Mouse (Mus musculus) heart, adult 2 months (tissue): ENCODE results near the gene Sppl3. TPM values are rescaled to one million over a fixed set of nuclear protein-coding genes. Genes with fewer than 3 reads are reported as not detected.

Experiments used
- DNase-seq, 2 experiments: peaks; one replicate each; pipeline ENCODE4 v3.0.0; 2021
- H3K27ac ChIP-seq: fragments of 200-600 bp; 2 replicates; pipeline ENCODE4 v1.8.1; 2022
- H3K27me3 ChIP-seq: fragments of 200-500 bp; 2 replicates; pipeline ENCODE4 v1.6.1; 2012; ENCODE audit warnings: mild to moderate bottlenecking, low read length, inconsistent platforms, mixed read lengths; ENCODE audit not compliant: control insufficient read depth, insufficient read depth
- H3K36me3 ChIP-seq: fragments of 200-500 bp; 2 replicates; pipeline ENCODE4 v1.6.1; 2012; ENCODE audit warnings: low read length, inconsistent platforms; ENCODE audit not compliant: control insufficient read depth, insufficient read depth
- H3K4me1 ChIP-seq: fragments of 200-500 bp; 2 replicates; pipeline ENCODE4 v1.6.1; 2011; ENCODE audit warnings: low read length; ENCODE audit not compliant: control insufficient read depth, insufficient read depth
- H3K4me3 ChIP-seq: fragments of 200-600 bp; 2 replicates; pipeline ENCODE4 v1.8.1; 2022
- H3K79me2 ChIP-seq: fragments of 200-500 bp; replicated peaks from 2 replicates; pipeline ENCODE4 v1.6.1; 2012; ENCODE audit warnings: mild to moderate bottlenecking, inconsistent platforms, low read length, moderate library complexity, mixed read lengths; ENCODE audit not compliant: control insufficient read depth, insufficient read depth
- H3K9ac ChIP-seq: fragments of 200-500 bp; 2 replicates; pipeline ENCODE4 v1.6.1; 2012; ENCODE audit warnings: low read depth, mild to moderate bottlenecking, control low read depth, inconsistent platforms, low read length, mixed read lengths
- CTCF ChIP-seq: fragments of 200-600 bp; IDR thresholded peaks from 2 replicates; pipeline ENCODE4 v1.8.1; 2022; ENCODE audit warnings: antibody characterized with exemption, mild to moderate bottlenecking, moderate library complexity
- EP300 ChIP-seq: fragments of 200-500 bp; IDR thresholded peaks from 2 replicates; pipeline ENCODE4 v1.6.1; 2011; ENCODE audit warnings: low read depth, low read length, control low read depth; ENCODE audit not compliant: insufficient read depth
- POLR2A ChIP-seq: fragments of 200-500 bp; IDR thresholded peaks from 2 replicates; pipeline ENCODE4 v1.6.1; 2011; ENCODE audit warnings: mild to moderate bottlenecking, low read depth, low read length, control low read depth; ENCODE audit not compliant: insufficient read depth
- WGBS: fragments of 180-500 bp; shearing (Covaris S2); methylation state at CpG from one replicate; pipeline ENCODE4 v1.1.7; 2018; 5-methylcytosine and 5-hydroxymethylcytosine counted together
- intact Hi-C: fragments of 180-260 bp; cut with DNase I; formaldehyde crosslinking; loops from one replicate; pipeline ENCODE4 v1.15.1; 2025
- polyA plus RNA-seq: library from polyadenylated mRNA; depleted of rRNA; stranded (reverse); fragments of >200 nt; gene quantifications from 2 replicates; pipeline ENCODE4 v1.2.3, GENCODE M21; 2012; rRNA removed
- total RNA-seq, 2 experiments: library from RNA; stranded (reverse); gene quantifications; 2 replicates each; pipeline ENCODE4 v1.2.3; 2021

Gene Sppl3
- total and polyA plus RNA-seq, 3 experiments, result 32.0 to 40.8 (median 32.2) TPM

DNA sequence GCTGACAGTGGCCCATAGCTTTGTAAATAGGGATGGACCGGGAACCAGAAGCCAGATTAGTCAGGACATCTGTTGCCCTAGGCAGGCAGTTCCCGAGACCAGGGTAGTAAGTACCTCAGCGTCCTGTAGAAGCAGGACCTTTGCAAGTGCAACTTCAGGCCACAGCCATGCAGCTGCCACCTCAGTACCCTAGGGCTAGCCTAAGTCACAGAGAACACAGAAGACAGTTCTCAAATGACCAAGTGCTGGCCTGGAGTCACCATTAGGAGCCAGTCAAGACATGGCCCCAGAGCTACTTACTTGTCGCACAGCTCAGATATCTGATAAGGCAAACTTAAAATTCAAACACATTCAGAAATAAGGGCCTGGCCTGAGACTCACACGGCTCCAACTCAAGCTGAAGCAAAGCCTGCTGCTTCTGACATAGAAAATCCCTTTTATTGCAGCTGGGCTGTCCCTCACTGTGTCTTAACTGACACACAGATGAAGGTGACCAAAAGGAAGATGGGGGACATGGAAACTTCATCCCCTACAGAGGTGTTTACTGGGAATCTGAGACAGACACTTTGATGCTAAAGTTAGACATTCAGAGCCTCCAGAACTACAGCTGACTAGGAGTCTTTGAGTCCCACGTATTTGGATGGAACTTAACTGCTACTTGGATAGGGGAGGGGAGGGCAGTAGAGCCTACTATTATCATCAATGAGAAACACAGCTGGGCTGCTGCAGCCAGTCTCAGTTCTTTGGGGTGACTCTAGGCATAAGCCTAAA is 135.2 kb downstream of the Sppl3 start:
- TF ChIP-seq POLR2A (no peak), CTCF (no peak), EP300 (no peak)
- no peaks in the 10 kb centered on the region for H3K79me2 ChIP-seq
- H3K4me1 ChIP-seq, result peaks cover 16% of the 10 kb centered on the region
- peak in 1 of 2 experiments; percentile 10 for DNase-seq
- H3K36me3 ChIP-seq, result 0 out of 2 replicates have a peak, but pooled peaks cover 4% of the 10 kb centered on the region
- no peak overlapping the region for H3K9ac ChIP-seq
- no peak overlapping the region for H3K4me3 ChIP-seq
- 53% methylated on average over 6 of the region's 6 CpGs for WGBS
- H3K27ac ChIP-seq, result peak overlapping the region; percentile 78
- intact Hi-C loops, result no loop called here
- no peaks in the 10 kb centered on the region for H3K27me3 ChIP-seq

DNA sequence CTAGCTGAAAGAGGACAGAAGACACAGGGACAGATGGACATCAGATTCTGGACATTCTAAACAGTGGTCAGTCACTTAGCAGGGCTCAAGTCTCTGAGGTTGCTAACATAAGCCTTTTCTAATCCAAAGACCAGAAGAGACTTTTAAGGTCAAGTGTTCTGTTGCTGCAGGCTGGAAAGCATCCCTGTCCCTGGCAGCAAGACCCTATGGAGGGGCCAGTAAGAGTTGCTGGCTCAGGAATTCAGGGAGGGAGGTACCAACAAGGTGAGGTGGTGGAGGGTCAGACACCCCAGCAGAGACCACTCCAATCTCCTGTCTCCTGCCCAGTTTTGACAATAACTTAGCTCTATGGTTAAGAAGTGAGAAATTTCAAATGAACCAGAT is 135.8 kb downstream of the Sppl3 start:
- Histone ChIP-seq H3K36me3 (0 out of 2 replicates have a peak, but pooled peaks cover 4% of the 10 kb centered on the region), H3K4me3 (no peak overlapping the region), H3K27ac (peak overlapping the region; percentile 78), H3K27me3 (no peaks in the 10 kb centered on the region), H3K4me1 (peaks cover 19% of the 10 kb centered on the region), H3K79me2 (no peaks in the 10 kb centered on the region), H3K9ac (no peak overlapping the region)
- TF ChIP-seq POLR2A (no peak), EP300 (no peak), CTCF (no peak)
- peak in 1 of 2 experiments; percentile 12 for DNase-seq
- intact Hi-C loops, result no loop called here

DNA sequence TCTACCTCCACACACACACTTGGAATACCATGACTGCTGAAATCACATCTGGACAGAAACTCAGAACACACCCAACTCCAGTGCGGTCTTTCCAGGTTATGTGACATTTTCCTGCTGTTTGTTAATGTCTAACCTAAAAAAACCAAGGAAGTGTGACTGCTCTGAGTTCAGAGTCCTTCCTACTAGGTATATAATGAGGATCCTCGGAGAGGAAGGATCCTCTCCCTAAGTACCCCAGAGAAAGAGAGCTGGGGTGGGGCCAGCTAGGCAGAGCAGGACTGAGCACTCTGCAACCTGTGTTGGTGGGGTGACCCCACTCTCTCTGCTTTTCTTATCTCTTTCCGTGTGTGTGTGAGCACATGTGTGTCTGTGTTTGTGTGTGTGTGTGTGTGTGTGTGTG is 136.5 kb downstream of the Sppl3 start:
- peak overlapping the region; percentile 78 for H3K27ac ChIP-seq
- H3K9ac ChIP-seq, result no peak overlapping the region
- WGBS, result 67% methylated on average over 3 of the region's 3 CpGs
- 0 out of 2 replicates have a peak, but pooled peaks cover 4% of the 10 kb centered on the region for H3K36me3 ChIP-seq
- peaks cover 20% of the 10 kb centered on the region for H3K4me1 ChIP-seq
- peak in 1 of 2 experiments; percentile 12 for DNase-seq
- intact Hi-C loops, result no loop called here
- TF ChIP-seq POLR2A, result no peak
- no peak for TF ChIP-seq EP300
- no peak for TF ChIP-seq CTCF
- H3K27me3 ChIP-seq, result no peaks in the 10 kb centered on the region
- no peak overlapping the region for H3K4me3 ChIP-seq
- no peaks in the 10 kb centered on the region for H3K79me2 ChIP-seq

GRCm38 (mm10) chr5:115148378-115148777 is 137.4 kb downstream of the Sppl3 start:
- Histone ChIP-seq H3K27me3 (no peaks in the 10 kb centered on the region), H3K4me1 (peaks cover 21% of the 10 kb centered on the region), H3K36me3 (0 out of 2 replicates have a peak, but pooled peaks cover 4% of the 10 kb centered on the region), H3K79me2 (0 out of 2 replicates have a peak, but pooled peaks cover under 1% of the 10 kb centered on the region), H3K4me3 (no peak overlapping the region), H3K9ac (no peak overlapping the region), H3K27ac (no peak overlapping the region)
- DNase-seq, result no peak
- no peak for TF ChIP-seq CTCF
- 91% methylated on average over 8 of the region's 8 CpGs for WGBS
- intact Hi-C loops, result no loop called here

Other genes with a start within 250 kb of the Sppl3 start
- 10 to 100 TPM; 31.4 to 32.9 TPM for gene Ankrd13a, start 236.5 kb upstream of the Sppl3 start, total RNA-seq
- 21.3 and 32.2 TPM in 2 replicates for gene Ankrd13a, start 236.5 kb upstream of the Sppl3 start, polyA plus RNA-seq
- 10 to 100 TPM; 27.6 to 28.7 TPM for gene Git2, start 235.6 kb upstream of the Sppl3 start, total RNA-seq
- 32.6 and 35.3 TPM in 2 replicates for gene Git2, start 235.6 kb upstream of the Sppl3 start, polyA plus RNA-seq
- gene 1500011B03Rik, start 187.7 kb upstream of the Sppl3 start, total RNA-seq, result 1 to 10 TPM; 3.2 to 4.9 TPM
- gene 1500011B03Rik, start 187.7 kb upstream of the Sppl3 start, polyA plus RNA-seq, result 4.3 and 7.4 TPM in 2 replicates
- gene 4930519G04Rik, start 157.5 kb upstream of the Sppl3 start, total RNA-seq, result not detected
- gene 4930519G04Rik, start 157.5 kb upstream of the Sppl3 start, polyA plus RNA-seq, result not detected in 2 replicates
- gene Gm9936, start 152.5 kb upstream of the Sppl3 start, total RNA-seq, result not detected
- not detected in 2 replicates for gene Gm9936, start 152.5 kb upstream of the Sppl3 start, polyA plus RNA-seq
- 1 to 10 TPM; 5.8 to 7.3 TPM for gene Oasl2, start 114.2 kb upstream of the Sppl3 start, total RNA-seq
- gene Oasl2, start 114.2 kb upstream of the Sppl3 start, polyA plus RNA-seq, result 11.7 and 14.2 TPM in 2 replicates
- 1 to 10 TPM in 1 of 2 experiments, under 1 TPM in 1; 0.91 to 1.0 TPM for gene Oasl1, start 87.9 kb upstream of the Sppl3 start, total RNA-seq
- 1.5 and 2.0 TPM in 2 replicates for gene Oasl1, start 87.9 kb upstream of the Sppl3 start, polyA plus RNA-seq
- 10 to 100 TPM; 25.3 to 31.7 TPM for gene 2210016L21Rik, start 69.0 kb upstream of the Sppl3 start, total RNA-seq
- 10.2 and 12.5 TPM in 2 replicates for gene 2210016L21Rik, start 69.0 kb upstream of the Sppl3 start, polyA plus RNA-seq
- gene Hnf1a, start 40.0 kb upstream of the Sppl3 start, total RNA-seq, result not detected
- not detected in 2 replicates for gene Hnf1a, start 40.0 kb upstream of the Sppl3 start, polyA plus RNA-seq
- gene Gm10401, start 87.2 kb downstream of the Sppl3 start, total RNA-seq, result not detected
- not detected in 2 replicates for gene Gm10401, start 87.2 kb downstream of the Sppl3 start, polyA plus RNA-seq
- 100 to 1,000 TPM; 199 to 228 TPM for gene Acads, start 108.2 kb downstream of the Sppl3 start, total RNA-seq
- 256 and 333 TPM in 2 replicates for gene Acads, start 108.2 kb downstream of the Sppl3 start, polyA plus RNA-seq
- gene Unc119b, start 123.8 kb downstream of the Sppl3 start, total RNA-seq, result 10 to 100 TPM; 15.8 to 22.0 TPM
- gene Unc119b, start 123.8 kb downstream of the Sppl3 start, polyA plus RNA-seq, result 18.4 and 27.8 TPM in 2 replicates
- gene Mlec, start 147.0 kb downstream of the Sppl3 start, total RNA-seq, result 10 to 100 TPM; 74.6 to 80.6 TPM
- 40.4 and 75.4 TPM in 2 replicates for gene Mlec, start 147.0 kb downstream of the Sppl3 start, polyA plus RNA-seq
- 1 to 10 TPM; 2.3 to 3.9 TPM for gene Cabp1, start 183.2 kb downstream of the Sppl3 start, total RNA-seq
- 6.0 and 13.2 TPM in 2 replicates for gene Cabp1, start 183.2 kb downstream of the Sppl3 start, polyA plus RNA-seq
- gene Pop5, start 224.7 kb downstream of the Sppl3 start, total RNA-seq, result 10 to 100 TPM; 32.2 to 38.1 TPM
- gene Pop5, start 224.7 kb downstream of the Sppl3 start, polyA plus RNA-seq, result 36.2 and 43.8 TPM in 2 replicates